Mouse (Mus musculus): Measurements from ENCODE around the gene Gli2. TPM values are rescaled to one million over a fixed set of nuclear protein-coding genes. Genes with fewer than 3 reads are reported as not detected.

Gli2 gene
- total and polyA plus RNA-seq, 3 experiments, result 1.5 to 11.3 TPM; not detected in 1

DNA sequence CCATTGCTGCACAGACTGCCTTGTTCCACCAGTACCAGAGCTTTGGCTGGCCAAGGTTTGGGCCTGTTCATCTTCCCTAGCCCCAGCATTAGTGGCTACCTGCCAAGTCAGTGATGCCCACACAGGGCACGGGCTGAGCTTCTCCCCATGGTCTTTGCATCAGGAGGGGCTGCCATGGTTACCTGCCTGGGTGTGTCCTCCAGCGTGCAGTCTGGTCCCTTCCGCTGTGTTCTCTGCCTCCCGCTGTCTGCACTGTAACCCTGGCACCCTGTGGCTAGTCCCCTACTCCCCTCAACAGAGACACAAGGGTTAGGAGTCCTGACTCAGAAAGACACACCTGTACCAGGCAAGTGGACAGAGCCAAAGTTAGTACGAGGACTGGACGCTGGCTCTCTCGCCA is 24.5 kb upstream of the Gli2 start:
- TF ChIP-seq EP300 (IDR thresholded peaks at IDR 0.05; ENCODE audit: low read depth in 1 of 2, low read length in 2 of 2) (no peak), GABPA (IDR thresholded peaks at IDR 0.05; ENCODE audit: low read depth, low read length) (no peak), UBTF (IDR thresholded peaks at IDR 0.05; ENCODE audit: borderline replicate concordance, insufficient read depth, low read depth, low read length) (no peak), GATA1 (IDR thresholded peaks at IDR 0.05; ENCODE audit: low read depth, low read length) (no peak)
- Histone ChIP-seq H3K27me3 (ENCODE audit: control insufficient read depth in 1 of 2, insufficient read depth in 2 of 2, low read length in 2 of 2) (no peaks in the 10 kb centered on the region), H3K4me1 (ENCODE audit: control insufficient read depth in 1 of 2, insufficient read depth in 2 of 2, low read length in 2 of 2) (no peaks in the 10 kb centered on the region), H3K79me2 (ENCODE audit: control insufficient read depth, insufficient read depth, low read length, poor library complexity) (no peaks in the 10 kb centered on the region), H3K36me3 (ENCODE audit: control insufficient read depth in 1 of 2, insufficient read depth in 2 of 2, low read length in 2 of 2) (no peaks in the 10 kb centered on the region), H3K4me3 (ENCODE audit: control insufficient read depth in 1 of 2, insufficient read depth in 1 of 2, low read depth in 2 of 2, low read length in 2 of 2) (no peak overlapping the region), H3K9ac (ENCODE audit: control insufficient read depth, low read depth, low read length, poor library complexity, severe bottlenecking) (no peak overlapping the region), H3K27ac (ENCODE audit: control insufficient read depth, low read depth, low read length) (no peak overlapping the region), H3K9me3 (replicated peaks; ENCODE audit: insufficient read depth, low read length) (no peaks in the 10 kb centered on the region)
- DNase-seq (ENCODE audit: low read depth, low spot score), result no peak

DNA sequence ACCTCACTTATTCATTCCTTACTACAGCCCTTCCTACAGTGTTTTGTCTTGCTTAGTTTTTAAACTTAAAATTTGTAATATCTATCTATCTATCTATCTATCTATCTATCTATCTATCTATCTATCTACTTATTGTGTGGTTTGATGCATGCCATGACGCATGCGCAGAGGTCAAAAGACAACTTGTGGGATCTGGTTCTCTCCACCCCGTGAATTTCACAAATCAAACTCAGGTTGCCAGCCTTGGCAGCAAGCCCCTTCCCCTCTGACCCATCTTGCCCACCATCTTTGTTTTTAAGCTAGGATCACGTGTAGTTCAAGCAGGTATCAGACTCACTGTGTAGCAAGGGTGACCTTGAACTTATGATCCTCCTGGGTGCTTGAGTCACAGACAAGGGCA is 22.9 kb upstream of the Gli2 start:
- H3K4me1 ChIP-seq (ENCODE audit: control insufficient read depth in 1 of 2, insufficient read depth in 2 of 2, low read length in 2 of 2), result no peaks in the 10 kb centered on the region
- no peak for TF ChIP-seq ZC3H11A (IDR thresholded peaks at IDR 0.05; ENCODE audit: low read depth, low read length)
- TF ChIP-seq TAL1 (IDR thresholded peaks at IDR 0.05; ENCODE audit: low read length), result no peak
- TF ChIP-seq TCF12 (IDR thresholded peaks at IDR 0.05; ENCODE audit: low read depth, low read length), result no peak
- TF ChIP-seq CHD1 (IDR thresholded peaks at IDR 0.05; ENCODE audit: low read depth, low read length), result no peak
- no peak for TF ChIP-seq MYB (IDR thresholded peaks at IDR 0.05; ENCODE audit: low read depth, low read length)
- TF ChIP-seq E2F4 (IDR thresholded peaks at IDR 0.05; ENCODE audit: borderline replicate concordance, low read depth, low read length), result no peak
- H3K27me3 ChIP-seq (ENCODE audit: control insufficient read depth in 1 of 2, insufficient read depth in 2 of 2, low read length in 2 of 2), result no peaks in the 10 kb centered on the region
- DNase-seq (ENCODE audit: low read depth, low spot score), result no peak
- H3K27ac ChIP-seq (ENCODE audit: control insufficient read depth, low read depth, low read length), result no peak overlapping the region
- H3K79me2 ChIP-seq (ENCODE audit: control insufficient read depth, insufficient read depth, low read length, poor library complexity), result no peaks in the 10 kb centered on the region
- H3K36me3 ChIP-seq (ENCODE audit: control insufficient read depth in 1 of 2, insufficient read depth in 2 of 2, low read length in 2 of 2), result no peaks in the 10 kb centered on the region
- H3K4me3 ChIP-seq (ENCODE audit: control insufficient read depth in 1 of 2, insufficient read depth in 1 of 2, low read depth in 2 of 2, low read length in 2 of 2), result no peak overlapping the region
- no peak overlapping the region for H3K9ac ChIP-seq (ENCODE audit: control insufficient read depth, low read depth, low read length, poor library complexity, severe bottlenecking)
- no peaks in the 10 kb centered on the region for H3K9me3 ChIP-seq (replicated peaks; ENCODE audit: insufficient read depth, low read length)

DNA sequence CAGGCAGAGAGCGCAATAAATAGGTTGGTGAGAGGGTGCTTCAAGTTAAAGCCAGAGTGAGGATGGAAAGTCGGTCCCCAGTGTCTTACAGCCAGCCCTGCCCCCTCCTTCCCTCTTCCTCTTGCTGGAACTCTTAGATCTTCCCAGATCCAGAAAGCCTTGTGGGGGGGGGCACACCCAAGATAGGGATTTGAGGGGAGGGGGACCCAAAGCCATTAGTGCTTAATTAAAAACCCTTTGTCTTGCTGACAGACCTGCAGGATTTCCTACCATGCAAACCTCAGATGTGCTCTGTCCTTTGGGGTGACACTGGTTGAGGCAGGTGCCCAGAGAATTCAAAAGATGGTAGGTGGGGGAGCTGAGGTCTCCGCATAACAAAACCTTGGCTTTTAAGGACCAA is 22.5 kb upstream of the Gli2 start:
- no peak overlapping the region for H3K27ac ChIP-seq (ENCODE audit: control insufficient read depth, low read depth, low read length)
- H3K9me3 ChIP-seq (replicated peaks; ENCODE audit: insufficient read depth, low read length), result no peaks in the 10 kb centered on the region
- no peaks in the 10 kb centered on the region for H3K79me2 ChIP-seq (ENCODE audit: control insufficient read depth, insufficient read depth, low read length, poor library complexity)
- DNase-seq (ENCODE audit: low read depth, low spot score), result no peak
- H3K9ac ChIP-seq (ENCODE audit: control insufficient read depth, low read depth, low read length, poor library complexity, severe bottlenecking), result no peak overlapping the region
- H3K27me3 ChIP-seq (ENCODE audit: control insufficient read depth in 1 of 2, insufficient read depth in 2 of 2, low read length in 2 of 2), result no peaks in the 10 kb centered on the region
- TF ChIP-seq ZNF384 (IDR thresholded peaks at IDR 0.05; ENCODE audit: low read depth, low read length) (no peak), POLR2AphosphoS2 (IDR thresholded peaks at IDR 0.05; ENCODE audit: low read length) (no peak)
- no peaks in the 10 kb centered on the region for H3K36me3 ChIP-seq (ENCODE audit: control insufficient read depth in 1 of 2, insufficient read depth in 2 of 2, low read length in 2 of 2)
- no peak overlapping the region for H3K4me3 ChIP-seq (ENCODE audit: control insufficient read depth in 1 of 2, insufficient read depth in 1 of 2, low read depth in 2 of 2, low read length in 2 of 2)
- H3K4me1 ChIP-seq (ENCODE audit: control insufficient read depth in 1 of 2, insufficient read depth in 2 of 2, low read length in 2 of 2), result no peaks in the 10 kb centered on the region

Data from MEL (cell line).